Mouse (Mus musculus): ENCODE results near the gene a. TPM values are rescaled to one million over a fixed set of nuclear protein-coding genes. Genes with fewer than 3 reads are reported as not detected.

Gene a
- polyA plus RNA-seq, 1 experiment from 2014 or later = 0.22 TPM

DNA sequence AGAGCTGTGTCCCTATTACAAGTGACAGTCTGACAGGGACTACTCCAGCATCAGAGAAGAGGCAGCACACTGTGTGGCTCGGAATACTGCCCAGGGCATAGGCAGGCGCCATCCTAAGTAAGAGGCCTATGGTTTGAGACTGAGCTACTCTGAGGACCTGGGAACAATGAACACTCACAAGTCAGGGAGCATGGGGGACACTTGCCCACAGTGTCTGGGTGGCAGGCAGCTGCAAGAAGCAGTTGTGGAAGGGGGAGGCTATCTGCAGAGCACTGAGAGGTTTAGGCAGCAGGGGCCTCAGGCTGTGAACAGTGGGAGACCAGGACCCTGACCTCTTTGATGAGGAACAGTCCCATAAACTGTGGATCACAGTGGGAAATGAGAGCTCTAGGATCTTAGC lies 137.1 kb downstream of the a start:
- 0 out of 2 replicates have a peak, but pooled peaks cover 4% of the 10 kb centered on the region for H3K27me3 ChIP-seq
- no peaks in the 10 kb centered on the region for H3K9me3 ChIP-seq (replicated peaks)
- no peak overlapping the region for H3K9ac ChIP-seq
- H3K4me1 ChIP-seq (replicated peaks) = no peaks in the 10 kb centered on the region
- H3K27ac ChIP-seq = no peak overlapping the region
- no peak overlapping the region for H3K4me3 ChIP-seq (replicated peaks)
- WGBS (ENCODE audit: insufficient replicate concordance) = 63% methylated on average over 2 of the region's 2 CpGs
- H3K36me3 ChIP-seq = no peaks in the 10 kb centered on the region
- ATAC-seq (ENCODE audit: low read depth) (no peak), DNase-seq (no peak)
- H3K4me2 ChIP-seq = no peak overlapping the region

GRCm38 (mm10) chr2:154933884-154934283 lies 142.7 kb downstream of the a start:
- H3K4me3 ChIP-seq (replicated peaks) = no peak overlapping the region
- no peaks in the 10 kb centered on the region for H3K9me3 ChIP-seq (replicated peaks)
- 48% methylated on average over 4 of the region's 4 CpGs for WGBS (ENCODE audit: insufficient replicate concordance)
- DNase-seq (no peak), ATAC-seq (ENCODE audit: low read depth) (no peak)
- H3K9ac ChIP-seq = no peak overlapping the region
- H3K4me2 ChIP-seq = no peak overlapping the region
- H3K36me3 ChIP-seq = no peaks in the 10 kb centered on the region
- 0 out of 2 replicates have a peak, but pooled peaks cover 4% of the 10 kb centered on the region for H3K27me3 ChIP-seq
- no peaks in the 10 kb centered on the region for H3K4me1 ChIP-seq (replicated peaks)
- H3K27ac ChIP-seq = no peak overlapping the region

DNA sequence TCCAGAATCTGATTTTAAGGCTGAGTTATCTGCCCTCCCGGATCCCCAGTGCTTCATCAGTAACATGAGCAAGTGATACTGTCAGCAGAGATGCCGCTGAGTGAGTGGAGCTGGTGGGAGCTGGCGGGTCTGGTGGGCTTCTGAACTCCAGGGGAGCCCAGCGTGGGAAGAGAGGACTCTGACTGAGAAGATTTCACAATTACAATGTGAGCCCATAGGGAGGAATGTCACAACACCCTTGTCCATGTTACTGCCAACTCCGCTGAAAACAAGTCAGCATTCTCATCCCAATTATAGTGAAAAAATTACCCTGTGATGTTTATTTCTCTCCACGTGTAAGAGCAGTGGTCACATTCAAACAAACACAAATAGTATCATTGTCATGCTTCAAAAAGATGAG lies 144.9 kb downstream of the a start:
- Histone ChIP-seq H3K36me3 (no peaks in the 10 kb centered on the region), H3K4me1 (replicated peaks) (no peaks in the 10 kb centered on the region), H3K9me3 (replicated peaks) (no peaks in the 10 kb centered on the region), H3K27ac (no peak overlapping the region), H3K4me2 (no peak overlapping the region), H3K4me3 (replicated peaks) (no peak overlapping the region), H3K27me3 (0 out of 2 replicates have a peak, but pooled peaks cover 4% of the 10 kb centered on the region), H3K9ac (no peak overlapping the region)
- no peak for ATAC-seq (ENCODE audit: low read depth)
- 52% methylated on average over 6 of the region's 6 CpGs for WGBS (ENCODE audit: insufficient replicate concordance)
- DNase-seq = no peak

- Histone ChIP-seq H3K9ac (no peak overlapping the region), H3K36me3 (no peaks in the 10 kb centered on the region), H3K9me3 (replicated peaks) (no peaks in the 10 kb centered on the region), H3K4me3 (replicated peaks) (no peak overlapping the region), H3K4me2 (no peak overlapping the region), H3K4me1 (replicated peaks) (no peaks in the 10 kb centered on the region), H3K27me3 (peaks cover 3% of the 10 kb centered on the region; the same call in 1 of the 2 replicates), H3K27ac (no peak overlapping the region)
- WGBS (ENCODE audit: insufficient replicate concordance) = 55% methylated on average over 11 of the region's 11 CpGs
- ATAC-seq (ENCODE audit: low read depth) (no peak), DNase-seq (no peak)
These were observed 145.4 kb downstream of the a start for GRCm38 (mm10) chr2:154936536-154937155.

DNA sequence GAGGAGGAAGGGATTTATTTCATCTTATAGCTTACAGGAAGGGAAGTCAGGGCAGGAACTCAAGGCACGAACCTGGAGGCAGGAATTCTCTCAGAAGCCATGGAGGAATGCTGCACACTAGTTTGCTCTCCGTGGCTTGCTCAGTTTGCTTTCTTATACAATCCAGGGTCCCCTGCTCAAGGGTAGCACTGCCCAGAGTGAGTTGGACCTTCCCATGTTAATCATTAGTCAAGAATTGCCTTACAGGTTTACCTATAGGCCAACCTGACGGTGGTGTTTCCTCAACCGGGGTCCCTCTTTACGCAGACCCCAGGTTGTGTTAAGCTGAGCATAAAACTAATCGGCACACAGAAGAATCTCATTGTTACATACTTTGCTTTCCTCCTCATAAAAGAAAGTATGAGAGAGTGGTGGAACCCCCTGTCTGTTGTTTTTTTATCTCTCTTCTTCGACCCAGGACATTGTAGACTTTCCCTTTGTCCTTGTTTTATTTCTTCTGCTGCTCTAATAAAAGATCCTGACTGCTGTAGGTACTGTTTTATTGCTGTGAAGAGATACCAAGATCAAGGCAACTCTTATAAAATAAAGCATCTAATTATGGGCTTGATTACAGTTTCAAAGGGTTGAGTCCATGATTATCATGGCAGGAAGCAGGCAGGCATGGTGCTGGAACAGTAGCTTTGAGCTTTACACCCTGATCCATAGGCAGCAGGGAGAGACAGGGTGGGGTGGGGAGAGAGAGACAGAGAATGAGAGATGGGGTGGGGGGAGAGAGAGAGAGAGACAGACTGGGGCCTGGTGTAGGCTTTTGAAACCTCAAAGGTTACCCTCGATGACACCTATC lies 146.6 kb downstream of the a start:
- Histone ChIP-seq H3K9ac (no peak overlapping the region), H3K36me3 (no peaks in the 10 kb centered on the region), H3K4me3 (replicated peaks) (no peak overlapping the region), H3K27ac (no peak overlapping the region), H3K4me2 (no peak overlapping the region), H3K9me3 (replicated peaks) (no peaks in the 10 kb centered on the region), H3K4me1 (replicated peaks) (peaks cover 4% of the 10 kb centered on the region), H3K27me3 (peaks cover 6% of the 10 kb centered on the region; the same call in 1 of the 2 replicates)
- ATAC-seq (ENCODE audit: low read depth) = no peak
- WGBS (ENCODE audit: insufficient replicate concordance) = 61% methylated on average over 8 of the region's 8 CpGs
- no peak for DNase-seq

GRCm38 (mm10) chr2:154941952-154942351 lies 150.8 kb downstream of the a start:
- H3K9me3 ChIP-seq (replicated peaks) = no peaks in the 10 kb centered on the region
- H3K27ac ChIP-seq = no peak overlapping the region
- H3K36me3 ChIP-seq = no peaks in the 10 kb centered on the region
- ATAC-seq (ENCODE audit: low read depth) = no peak
- H3K27me3 ChIP-seq = peaks cover 6% of the 10 kb centered on the region; the same call in 1 of the 2 replicates
- WGBS (ENCODE audit: insufficient replicate concordance) = 30% methylated on average over 10 of the region's 10 CpGs
- peaks cover 7% of the 10 kb centered on the region for H3K4me1 ChIP-seq (replicated peaks)
- H3K4me3 ChIP-seq (replicated peaks) = no peak overlapping the region
- no peak overlapping the region for H3K9ac ChIP-seq
- no peak for DNase-seq
- H3K4me2 ChIP-seq = no peak overlapping the region

- H3K4me2 ChIP-seq = peak overlapping the region; percentile 46
- ATAC-seq (ENCODE audit: low read depth) (no peak), DNase-seq (no peak)
- 58% methylated on average over 11 of the region's 11 CpGs for WGBS (ENCODE audit: insufficient replicate concordance)
- peaks cover 6% of the 10 kb centered on the region; the same call in 1 of the 2 replicates for H3K27me3 ChIP-seq
- peaks cover 7% of the 10 kb centered on the region for H3K4me1 ChIP-seq (replicated peaks)
- H3K4me3 ChIP-seq (replicated peaks) = no peak overlapping the region
- no peak overlapping the region for H3K9ac ChIP-seq
- H3K36me3 ChIP-seq = no peaks in the 10 kb centered on the region
- no peaks in the 10 kb centered on the region for H3K9me3 ChIP-seq (replicated peaks)
- no peak overlapping the region for H3K27ac ChIP-seq
These were observed 151.3 kb downstream of the a start for GRCm38 (mm10) chr2:154942546-154942945.

- H3K4me3 ChIP-seq (replicated peaks) = no peak overlapping the region; the same call in 1 of the 2 replicates
These were observed 151.9 kb downstream of the a start for GRCm38 (mm10) chr2:154943101-154943500.

DNA sequence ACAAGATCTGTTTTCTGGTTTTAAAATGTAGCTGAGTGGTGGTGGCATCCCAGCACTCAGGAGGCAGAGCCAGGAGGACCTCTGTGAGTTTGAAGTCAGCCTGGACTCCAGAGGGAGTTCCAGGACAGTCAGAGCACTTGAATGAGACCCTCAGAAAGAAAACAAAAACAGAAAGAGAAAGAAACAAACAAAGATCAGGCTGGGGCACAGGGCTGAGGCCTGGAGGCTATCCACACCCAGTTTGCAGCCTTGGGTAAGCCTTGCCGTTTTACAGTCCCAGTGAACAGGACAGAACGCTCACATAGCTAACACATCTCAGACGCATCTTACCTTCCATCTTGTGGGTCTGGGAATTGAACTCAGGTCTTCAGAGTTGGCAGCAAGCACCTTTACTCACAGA lies 155.7 kb downstream of the a start:
- Histone ChIP-seq H3K27ac (no peak overlapping the region), H3K9ac (no peak overlapping the region), H3K9me3 (replicated peaks) (no peaks in the 10 kb centered on the region), H3K4me1 (replicated peaks) (peaks cover 7% of the 10 kb centered on the region; the same call in 1 of the 2 replicates), H3K36me3 (no peaks in the 10 kb centered on the region), H3K4me2 (no peak overlapping the region), H3K4me3 (replicated peaks) (no peak overlapping the region), H3K27me3 (0 out of 2 replicates have a peak, but pooled peaks cover 5% of the 10 kb centered on the region)
- DNase-seq (no peak), ATAC-seq (ENCODE audit: low read depth) (no peak)
- WGBS (ENCODE audit: insufficient replicate concordance) = 77% methylated on average over 3 of the region's 3 CpGs

More at GRCm38 (mm10) chr2:154943101-154943500, 151.9 kb downstream of the a start:
- Histone ChIP-seq H3K9ac (no peak overlapping the region), H3K4me1 (replicated peaks) (peaks cover 7% of the 10 kb centered on the region), H3K36me3 (no peaks in the 10 kb centered on the region), H3K4me2 (peak overlapping the region; percentile 46), H3K9me3 (replicated peaks) (no peaks in the 10 kb centered on the region), H3K27ac (no peak overlapping the region), H3K27me3 (peaks cover 6% of the 10 kb centered on the region; the same call in 1 of the 2 replicates)
- 7% methylated on average over 11 of the region's 11 CpGs for WGBS (ENCODE audit: insufficient replicate concordance)
- DNase-seq (peak; percentile 11), ATAC-seq (ENCODE audit: low read depth) (no peak)

DNA sequence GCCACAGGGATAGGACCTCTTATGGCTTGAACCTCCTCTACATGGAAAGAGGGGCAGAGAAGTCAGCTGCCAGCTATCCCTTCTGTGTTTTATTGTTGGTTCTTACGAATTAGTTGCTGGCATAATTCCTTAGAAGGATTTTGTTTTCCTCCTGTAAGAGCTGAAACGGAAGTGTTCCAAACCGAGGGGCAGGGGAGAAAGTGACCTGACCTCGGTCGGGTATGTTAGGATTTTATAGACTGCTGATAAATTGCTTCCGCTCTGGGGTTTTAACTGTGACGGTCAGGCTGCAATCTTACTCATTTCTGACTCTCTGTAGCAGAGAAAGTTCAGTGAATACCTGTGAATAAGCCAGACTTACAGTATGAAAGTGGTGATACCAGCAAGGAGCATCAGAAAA lies 158.2 kb downstream of the a start:
- Histone ChIP-seq H3K36me3 (no peaks in the 10 kb centered on the region), H3K9me3 (replicated peaks) (no peaks in the 10 kb centered on the region), H3K4me3 (replicated peaks) (no peak overlapping the region), H3K27ac (no peak overlapping the region), H3K4me2 (no peak overlapping the region), H3K9ac (no peak overlapping the region), H3K27me3 (0 out of 2 replicates have a peak, but pooled peaks cover 3% of the 10 kb centered on the region), H3K4me1 (replicated peaks) (no peaks in the 10 kb centered on the region)
- no peak for DNase-seq
- no peak for ATAC-seq (ENCODE audit: low read depth)
- WGBS (ENCODE audit: insufficient replicate concordance) = 49% methylated on average over 7 of the region's 7 CpGs

GRCm38 (mm10) chr2:154949877-154950276 lies 158.7 kb downstream of the a start:
- no peaks in the 10 kb centered on the region for H3K9me3 ChIP-seq (replicated peaks)
- DNase-seq = no peak

More at GRCm38 (mm10) chr2:154949877-154950276, 158.7 kb downstream of the a start:
- Histone ChIP-seq H3K4me1 (replicated peaks) (no peaks in the 10 kb centered on the region), H3K4me2 (no peak overlapping the region), H3K27me3 (0 out of 2 replicates have a peak, but pooled peaks cover 3% of the 10 kb centered on the region), H3K9ac (no peak overlapping the region), H3K36me3 (no peaks in the 10 kb centered on the region), H3K4me3 (replicated peaks) (no peak overlapping the region), H3K27ac (no peak overlapping the region)
- no peak for ATAC-seq (ENCODE audit: low read depth)
- WGBS (ENCODE audit: insufficient replicate concordance) = 66% methylated on average over 9 of the region's 9 CpGs

All from liver, embryonic 13.5 days (tissue).